Mouse (Mus musculus): ENCODE data around the gene Ubac2. TPM values are rescaled to one million over a fixed set of nuclear protein-coding genes. Genes with fewer than 3 reads are reported as not detected.

The Ubac2 gene
- total and polyA plus RNA-seq, 3 experiments = 32.8 to 40.1 (median 35.5) TPM

GRCm38 (mm10) chr14:121960031-121960430, 81.6 kb downstream of the Ubac2 start:
- H3K36me3 ChIP-seq (replicated peaks in 1 of 2; ENCODE audit: control insufficient read depth in 1 of 2, insufficient read depth in 1 of 2, low read length in 1 of 2) = peaks cover 0 to 29% of the 10 kb centered on the region in 2 experiments
- H3K79me2 ChIP-seq (replicated peaks; ENCODE audit: control insufficient read depth, extremely low read depth, insufficient read depth, poor library complexity, severe bottlenecking) = peaks cover 3% of the 10 kb centered on the region; the same call in 1 of the 2 replicates
- dilution Hi-C loops (cut with MboI; ENCODE audit: extremely low pct_ligation_motif_present, extremely low pct_unique_long_range_greater_than_20kb, low sequenced_read_pairs) (no loop called here), in situ Hi-C loops (cut with MboI; ENCODE audit: low pct_ligation_motif_present, low pct_unique_long_range_greater_than_20kb, low sequenced_read_pairs) (no loop called here)
- no peak overlapping the region for H3K4me2 ChIP-seq (ENCODE audit: insufficient read depth, low read depth, poor library complexity, severe bottlenecking)
- H3K9ac ChIP-seq (ENCODE audit: insufficient read depth, low read depth) = no peak overlapping the region
- H3K27ac ChIP-seq (ENCODE audit: insufficient read depth, low read depth) = no peak overlapping the region
- no peaks in the 10 kb centered on the region for H3K27me3 ChIP-seq (replicated peaks)
- H3K9me3 ChIP-seq (replicated peaks; ENCODE audit: low read length) = no peaks in the 10 kb centered on the region
- no peak overlapping the region for H3K4me3 ChIP-seq (replicated peaks in 1 of 3; ENCODE audit: low read depth in 2 of 3, low read length in 2 of 3, poor library complexity in 1 of 3)
- TF ChIP-seq PAX5 (IDR thresholded peaks at IDR 0.05; ENCODE audit: low read length) = no peak
- TF ChIP-seq MEF2A (IDR thresholded peaks at IDR 0.05; ENCODE audit: borderline replicate concordance, low read depth, low read length) = no peak
- no peak for TF ChIP-seq ELF1 (IDR thresholded peaks at IDR 0.05; ENCODE audit: low read depth, low read length)
- no peak for DNase-seq (ENCODE audit: extremely low read depth)
- peaks cover 33 to 85% of the 10 kb centered on the region in 2 experiments for H3K4me1 ChIP-seq (ENCODE audit: control insufficient read depth in 1 of 2, insufficient read depth in 2 of 2)

GRCm38 (mm10) chr14:121960531-121960930, 82.1 kb downstream of the Ubac2 start:
- in situ Hi-C loops (cut with MboI; ENCODE audit: low pct_ligation_motif_present, low pct_unique_long_range_greater_than_20kb, low sequenced_read_pairs) = no loop called here
- H3K36me3 ChIP-seq (replicated peaks in 1 of 2; ENCODE audit: control insufficient read depth in 1 of 2, insufficient read depth in 1 of 2, low read length in 1 of 2) = peaks cover 0 to 27% of the 10 kb centered on the region in 2 experiments
- dilution Hi-C loops (cut with MboI; ENCODE audit: extremely low pct_ligation_motif_present, extremely low pct_unique_long_range_greater_than_20kb, low sequenced_read_pairs) = no loop called here
- H3K4me2 ChIP-seq (ENCODE audit: insufficient read depth, low read depth, poor library complexity, severe bottlenecking) = no peak overlapping the region
- H3K4me1 ChIP-seq (ENCODE audit: control insufficient read depth in 1 of 2, insufficient read depth in 2 of 2) = peaks cover 35 to 83% of the 10 kb centered on the region in 2 experiments
- no peak for DNase-seq (ENCODE audit: extremely low read depth)
- 0 out of 2 replicates have a peak overlapping the region, but pooled peaks have one; percentile 40 for H3K27ac ChIP-seq (ENCODE audit: insufficient read depth, low read depth)
- peaks cover 3% of the 10 kb centered on the region; the same call in 1 of the 2 replicates for H3K79me2 ChIP-seq (replicated peaks; ENCODE audit: control insufficient read depth, extremely low read depth, insufficient read depth, poor library complexity, severe bottlenecking)
- TF ChIP-seq HCFC1 (IDR thresholded peaks at IDR 0.05; ENCODE audit: low read depth, low read length) = no peak
- no peak for TF ChIP-seq CHD1 (IDR thresholded peaks at IDR 0.05; ENCODE audit: low read depth, low read length)
- no peak for TF ChIP-seq CTCF (conservative IDR thresholded peaks at IDR 0.05 in 1 of 2, IDR thresholded peaks at IDR 0.05 in 1 of 2; ENCODE audit: low read depth in 2 of 2, low read length in 2 of 2)
- no peak for TF ChIP-seq MAX (IDR thresholded peaks at IDR 0.05; ENCODE audit: low read length)
- TF ChIP-seq ZMIZ1 (IDR thresholded peaks at IDR 0.05; ENCODE audit: low read depth, low read length) = no peak
- no peak for TF ChIP-seq PAX5 (IDR thresholded peaks at IDR 0.05; ENCODE audit: low read length)
- TF ChIP-seq ELF1 (IDR thresholded peaks at IDR 0.05; ENCODE audit: low read depth, low read length) = no peak
- no peak for TF ChIP-seq SIN3A (IDR thresholded peaks at IDR 0.05; ENCODE audit: low read length)
- no peak for TF ChIP-seq ZKSCAN1 (IDR thresholded peaks at IDR 0.05; ENCODE audit: borderline replicate concordance, low read depth, low read length)
- TF ChIP-seq EP300 (IDR thresholded peaks at IDR 0.05; ENCODE audit: low read length) = no peak
- TF ChIP-seq ETS1 (conservative IDR thresholded peaks at IDR 0.05; ENCODE audit: low read depth, low read length) = no peak
- no peak for TF ChIP-seq MAZ (IDR thresholded peaks at IDR 0.05; ENCODE audit: low read depth, low read length)
- H3K27me3 ChIP-seq (replicated peaks) = no peaks in the 10 kb centered on the region
- no peaks in the 10 kb centered on the region for H3K9me3 ChIP-seq (replicated peaks; ENCODE audit: low read length)
- H3K4me3 ChIP-seq (replicated peaks in 1 of 3; ENCODE audit: low read depth in 2 of 3, low read length in 2 of 3, poor library complexity in 1 of 3) = no peak overlapping the region
- no peak overlapping the region for H3K9ac ChIP-seq (ENCODE audit: insufficient read depth, low read depth)

GRCm38 (mm10) chr14:121960997-121961396, 82.6 kb downstream of the Ubac2 start:
- H3K27me3 ChIP-seq (replicated peaks) = no peaks in the 10 kb centered on the region
- H3K4me2 ChIP-seq (ENCODE audit: insufficient read depth, low read depth, poor library complexity, severe bottlenecking) = peak overlapping the region; percentile 51; the same call in 1 of the 2 replicates
- H3K79me2 ChIP-seq (replicated peaks; ENCODE audit: control insufficient read depth, extremely low read depth, insufficient read depth, poor library complexity, severe bottlenecking) = peaks cover 3% of the 10 kb centered on the region; the same call in 1 of the 2 replicates
- peaks cover 38 to 82% of the 10 kb centered on the region in 2 experiments for H3K4me1 ChIP-seq (ENCODE audit: control insufficient read depth in 1 of 2, insufficient read depth in 2 of 2)
- in situ Hi-C loops (cut with MboI; ENCODE audit: low pct_ligation_motif_present, low pct_unique_long_range_greater_than_20kb, low sequenced_read_pairs) = no loop called here
- no peaks in the 10 kb centered on the region for H3K9me3 ChIP-seq (replicated peaks; ENCODE audit: low read length)
- dilution Hi-C loops (cut with MboI; ENCODE audit: extremely low pct_ligation_motif_present, extremely low pct_unique_long_range_greater_than_20kb, low sequenced_read_pairs) = no loop called here
- TF ChIP-seq IRF4 (IDR thresholded peaks at IDR 0.05; ENCODE audit: low read depth, low read length) = no peak
- no peak for TF ChIP-seq PAX5 (IDR thresholded peaks at IDR 0.05; ENCODE audit: low read length)
- no peak for TF ChIP-seq ETS1 (conservative IDR thresholded peaks at IDR 0.05; ENCODE audit: low read depth, low read length)
- TF ChIP-seq MYC (IDR thresholded peaks at IDR 0.05; ENCODE audit: low read depth, low read length) = no peak
- H3K27ac ChIP-seq (ENCODE audit: insufficient read depth, low read depth) = peak overlapping the region; percentile 13; the same call in 1 of the 2 replicates
- H3K4me3 ChIP-seq (replicated peaks in 1 of 3; ENCODE audit: low read depth in 2 of 3, low read length in 2 of 3, poor library complexity in 1 of 3) = peak overlapping the region in 1 of 3 experiments; percentile 8
- no peak overlapping the region for H3K9ac ChIP-seq (ENCODE audit: insufficient read depth, low read depth)
- peaks cover 0 to 23% of the 10 kb centered on the region in 2 experiments for H3K36me3 ChIP-seq (replicated peaks in 1 of 2; ENCODE audit: control insufficient read depth in 1 of 2, insufficient read depth in 1 of 2, low read length in 1 of 2)
- DNase-seq (ENCODE audit: extremely low read depth) = no peak

Data from CH12.LX (cell line).